Mouse (Mus musculus): Measurements from ENCODE around the gene Auts2.

GRCm38 (mm10) chr5:132545761-132546160 is 2.6 kb upstream of the Auts2 start:
- TF ChIP-seq TAL1 (IDR thresholded peaks at IDR 0.05; ENCODE audit: low read length) (no peak), GATA1 (IDR thresholded peaks at IDR 0.05; ENCODE audit: low read length) (no peak)
